Mouse (Mus musculus) ovary, adult 18-20 months (tissue): ENCODE data around the gene Ntm.

Source experiments
- DNase-seq: peaks from one replicate; pipeline ENCODE4 v3.0.0; 2022; ENCODE audit warnings: low spot score, mixed read lengths

Ntm gene

DNA sequence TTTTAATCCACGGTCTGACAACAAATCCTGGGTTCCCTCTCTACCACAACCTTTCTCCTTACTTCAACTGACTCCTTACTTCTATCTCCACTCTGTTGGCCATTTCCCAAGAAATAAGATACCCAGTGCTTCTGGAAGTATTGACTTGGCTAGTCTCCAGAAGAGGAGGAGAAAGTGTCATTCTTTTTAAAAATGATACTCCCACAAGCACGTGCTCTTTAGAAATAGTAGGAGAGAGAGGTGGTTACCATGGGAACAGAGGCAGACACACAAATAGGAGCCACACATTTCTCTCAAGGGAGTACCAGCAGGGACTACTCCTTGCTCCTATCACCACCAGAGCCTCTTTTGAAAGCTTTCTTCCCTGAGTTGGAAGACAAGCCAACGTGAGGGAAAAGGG lies 645.3 kb downstream of the Ntm start:
- no peak for DNase-seq

DNA sequence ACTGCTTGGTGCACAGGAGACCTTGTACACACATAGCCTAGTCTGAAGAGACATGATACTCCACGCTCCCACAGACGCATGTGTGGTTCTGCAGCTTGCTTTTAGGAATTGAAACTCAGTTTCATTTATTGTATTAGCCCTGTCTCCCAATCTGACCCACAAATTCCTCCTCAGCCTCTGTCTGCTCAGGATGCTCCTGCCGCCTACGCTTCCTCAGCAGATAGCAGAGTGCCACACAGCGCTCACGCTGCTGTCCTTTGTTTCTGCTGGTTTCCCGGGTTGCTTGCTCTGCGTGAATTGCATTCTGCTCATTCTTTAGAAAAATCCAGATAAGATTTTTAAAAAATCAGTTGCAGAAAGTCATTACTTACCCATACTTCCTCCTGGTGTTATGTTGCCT lies 647.1 kb downstream of the Ntm start:
- no peak for DNase-seq

GRCm38 (mm10) chr9:29306961-29307360 lies 656.0 kb downstream of the Ntm start:
- DNase-seq: no peak

GRCm38 (mm10) chr9:29298340-29298739 lies 664.6 kb downstream of the Ntm start:
- DNase-seq: no peak

GRCm38 (mm10) chr9:29296752-29297151 lies 666.2 kb downstream of the Ntm start:
- DNase-seq: no peak

DNA sequence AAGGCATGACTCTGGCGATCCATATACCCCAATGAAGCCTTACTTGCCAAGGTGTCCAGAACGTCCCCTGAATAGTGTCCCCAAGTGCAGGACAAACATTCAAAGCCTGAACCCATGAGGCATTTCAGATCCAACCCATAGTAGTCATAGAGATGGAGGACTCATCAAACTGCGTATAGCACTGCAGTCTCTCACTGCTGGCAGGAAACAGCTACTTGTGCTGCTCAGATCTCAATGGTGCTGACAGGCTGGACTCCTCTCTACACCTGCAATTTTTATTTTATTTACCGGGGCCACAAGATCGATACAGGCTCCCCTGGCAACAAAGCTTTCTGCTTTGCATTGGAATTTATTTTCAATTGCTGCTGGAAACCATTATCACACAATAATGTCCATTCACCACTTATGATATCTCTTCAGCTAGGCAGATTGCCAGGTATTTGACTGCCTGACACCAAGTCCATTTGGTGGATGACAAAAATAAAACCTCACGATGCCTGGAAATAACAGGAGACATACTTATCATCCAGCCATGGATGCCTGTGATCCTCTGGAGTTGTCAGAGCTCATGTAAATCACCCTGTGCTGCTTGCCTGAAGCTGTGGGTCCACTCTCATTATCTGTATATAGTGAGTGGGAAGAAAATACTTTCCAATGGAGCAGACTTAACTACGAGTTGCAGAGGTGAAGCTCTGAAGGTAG lies 674.8 kb downstream of the Ntm start:
- DNase-seq: no peak

GRCm38 (mm10) chr9:29285144-29285543 lies 677.8 kb downstream of the Ntm start:
- DNase-seq: no peak

- DNase-seq: no peak
These were observed 690.1 kb downstream of the Ntm start for GRCm38 (mm10) chr9:29272861-29273260.

DNA sequence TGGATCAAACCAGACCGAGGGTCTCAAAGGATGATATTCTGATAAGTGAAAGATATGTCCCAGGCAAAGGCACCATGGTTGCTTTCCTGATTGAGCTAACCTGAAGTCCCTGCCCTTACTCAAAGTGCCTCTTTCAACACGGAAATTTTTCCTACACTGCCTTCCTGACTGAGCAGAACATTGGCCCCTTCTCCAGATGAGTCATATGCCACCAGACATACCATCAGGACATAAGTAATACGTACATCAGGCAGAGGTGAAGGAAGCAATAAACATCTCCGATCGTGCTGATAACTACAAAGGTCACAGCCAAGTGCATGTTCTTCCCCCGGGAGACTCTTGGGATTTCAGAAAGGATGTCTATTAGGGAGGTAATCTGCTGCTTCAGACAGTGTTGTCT lies 693.0 kb downstream of the Ntm start:
- no peak for DNase-seq

- DNase-seq: no peak
These were observed 693.7 kb downstream of the Ntm start for GRCm38 (mm10) chr9:29269277-29269646.

DNA sequence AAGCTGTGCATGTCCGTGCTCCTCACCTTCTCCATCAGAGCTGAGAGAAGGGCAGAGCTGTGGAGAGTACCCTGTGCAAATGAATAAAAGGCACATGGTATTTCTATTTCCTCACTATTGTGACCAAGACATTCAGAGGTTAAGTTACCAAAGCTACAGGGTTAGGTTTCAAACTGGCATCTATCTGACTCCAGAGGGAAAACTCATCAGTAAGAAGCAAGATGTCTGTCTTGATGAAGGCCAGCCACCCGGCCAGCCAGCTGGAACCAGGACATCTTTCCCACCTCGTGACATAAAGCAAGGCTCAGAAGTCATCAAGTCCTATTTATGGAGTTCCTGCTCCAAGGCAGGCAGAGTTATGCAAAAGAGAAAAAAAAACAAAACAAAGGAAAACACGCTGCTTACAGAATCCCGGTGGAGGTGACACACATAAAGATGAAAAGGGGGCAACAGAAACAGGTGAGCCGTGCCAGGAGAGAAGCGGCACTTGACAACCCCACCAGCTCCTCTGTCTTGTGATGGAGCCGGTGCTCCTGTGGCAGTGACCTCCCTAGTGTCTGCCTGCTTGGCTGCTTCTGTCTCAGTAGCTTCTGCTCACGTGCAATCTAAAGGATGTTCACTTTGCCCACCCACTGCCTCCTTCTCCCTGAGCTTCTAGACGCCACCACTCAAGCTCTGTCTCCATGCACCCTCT lies 694.2 kb downstream of the Ntm start:
- DNase-seq: no peak

DNA sequence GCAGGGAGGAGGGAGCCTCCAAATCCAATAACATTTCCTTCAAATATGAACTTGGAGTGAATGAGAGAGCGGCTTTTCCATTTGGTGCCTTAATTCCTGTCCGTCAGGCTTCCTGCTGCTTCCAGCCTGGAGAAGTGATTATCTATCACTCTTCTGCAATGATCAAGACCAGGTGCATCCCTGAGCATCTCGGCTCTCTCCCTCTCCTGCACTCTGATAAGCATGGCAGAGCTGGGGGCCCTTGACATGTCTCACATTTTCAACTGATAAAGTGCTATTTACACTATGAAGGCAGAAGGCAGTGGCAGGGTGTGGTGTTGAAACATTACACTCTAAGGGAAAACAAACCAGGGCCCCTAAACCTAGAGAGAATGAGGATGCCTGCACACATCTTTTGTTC lies 695.3 kb downstream of the Ntm start:
- DNase-seq: no peak

- no peak for DNase-seq
These were observed 697.8 kb downstream of the Ntm start for GRCm38 (mm10) chr9:29265177-29265576.

GRCm38 (mm10) chr9:29262836-29263235 lies 700.1 kb downstream of the Ntm start:
- no peak for DNase-seq

GRCm38 (mm10) chr9:29252866-29253265 lies 710.1 kb downstream of the Ntm start:
- DNase-seq: no peak

GRCm38 (mm10) chr9:29250813-29251212 lies 712.1 kb downstream of the Ntm start:
- no peak for DNase-seq

- DNase-seq: no peak
These were observed 715.1 kb downstream of the Ntm start for GRCm38 (mm10) chr9:29247812-29248211.

DNA sequence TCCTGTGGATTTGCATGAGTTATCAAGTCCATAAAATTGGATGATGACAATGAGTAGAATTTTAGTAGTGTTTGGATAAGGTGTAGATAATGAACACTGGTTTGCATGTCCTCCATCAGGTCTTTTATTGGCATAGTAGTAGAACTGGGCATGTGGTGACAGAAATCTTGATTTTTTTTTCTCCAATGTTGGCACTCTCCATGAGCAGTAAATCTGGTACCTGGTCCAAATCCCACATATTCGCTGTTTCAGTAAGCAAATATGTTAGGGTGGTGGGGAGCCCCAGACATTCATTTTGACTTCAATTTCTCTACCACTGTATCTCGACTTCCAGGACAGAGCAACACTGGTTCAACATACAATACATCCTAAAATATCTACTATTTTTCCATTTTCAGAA lies 718.9 kb downstream of the Ntm start:
- DNase-seq: no peak

- DNase-seq: no peak
These were observed 720.2 kb downstream of the Ntm start for GRCm38 (mm10) chr9:29242497-29243422.

DNA sequence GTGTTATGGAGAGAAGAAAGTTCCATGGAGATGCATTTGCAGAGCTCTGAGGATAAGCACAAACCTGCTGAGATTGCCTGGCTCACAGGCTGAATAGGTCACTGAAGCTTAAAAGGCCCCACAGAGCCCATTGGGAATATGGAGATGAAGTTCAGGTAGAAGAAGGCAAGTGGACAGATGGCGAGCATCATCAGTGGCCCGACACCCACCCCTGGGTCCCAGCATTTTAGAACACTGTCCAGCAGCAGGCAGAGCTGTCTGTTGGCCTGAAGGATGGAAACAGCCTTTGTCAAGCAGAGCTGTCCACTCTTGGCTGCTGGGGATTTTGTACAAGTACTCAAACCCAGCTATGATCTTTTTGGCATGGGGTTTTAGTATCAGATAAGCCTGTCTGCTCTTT lies 722.1 kb downstream of the Ntm start:
- DNase-seq: no peak

DNA sequence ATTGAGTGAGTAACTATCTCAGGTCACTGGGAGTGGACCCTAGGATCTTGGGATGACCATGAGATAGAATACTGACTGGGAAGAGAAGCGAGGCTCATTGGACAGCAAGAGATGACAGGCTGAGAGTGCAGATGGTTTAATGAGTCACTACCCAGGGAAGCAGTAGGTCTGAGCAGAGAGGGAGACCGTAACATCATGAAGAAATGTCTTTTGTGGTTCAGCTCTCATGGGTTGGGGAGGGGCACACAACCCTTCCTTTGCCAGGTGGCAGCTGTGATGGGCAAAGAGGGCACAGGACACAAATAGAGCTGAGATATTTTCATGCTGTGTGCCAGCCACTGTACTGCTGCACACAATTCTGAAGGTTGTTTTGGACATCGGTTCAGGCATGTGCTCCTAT lies 724.0 kb downstream of the Ntm start:
- no peak for DNase-seq

GRCm38 (mm10) chr9:29236752-29237151 lies 726.2 kb downstream of the Ntm start:
- no peak for DNase-seq

GRCm38 (mm10) chr9:29227747-29228146 lies 735.2 kb downstream of the Ntm start:
- no peak for DNase-seq
